Mouse (Mus musculus): ENCODE data around the gene Aldh3a1.
"Not testable (repeated sequence)": the region's sequence is repeated elsewhere in the genome, so short reads cannot be mapped to it uniquely, and the experiment has no call there.

Aldh3a1 gene

GRCm38 (mm10) chr11:61207487-61208246 lies at the start of gene Aldh3a1:
Gene Aldh3a1 (plus strand): TSS chr11:61207537.
- peak; percentile 23 for DNase-seq (ENCODE audit: low spot score)

- peak; percentile 68 for DNase-seq (ENCODE audit: low spot score)
Observed at GRCm38 (mm10) chr11:61158141-61158540, 49.2 kb upstream of the Aldh3a1 start.

GRCm38 (mm10) chr11:61159796-61160732 lies 47.3 kb upstream of the Aldh3a1 start:
- DNase-seq (ENCODE audit: low spot score) = no peak

- no peak for DNase-seq (ENCODE audit: low spot score)
Observed at GRCm38 (mm10) chr11:61161121-61161520, 46.2 kb upstream of the Aldh3a1 start.

- no peak for DNase-seq (ENCODE audit: low spot score)
Observed at GRCm38 (mm10) chr11:61162776-61163175, 44.6 kb upstream of the Aldh3a1 start.

- DNase-seq (ENCODE audit: low spot score) = no peak
Observed at GRCm38 (mm10) chr11:61163341-61163740, 44.0 kb upstream of the Aldh3a1 start.

GRCm38 (mm10) chr11:61164366-61164765 lies 43.0 kb upstream of the Aldh3a1 start:
- DNase-seq (ENCODE audit: low spot score) = no peak

- no peak for DNase-seq (ENCODE audit: low spot score)
Observed at GRCm38 (mm10) chr11:61164881-61165280, 42.5 kb upstream of the Aldh3a1 start.

GRCm38 (mm10) chr11:61170184-61170583 lies 37.2 kb upstream of the Aldh3a1 start:
- DNase-seq (ENCODE audit: low spot score) = no peak

GRCm38 (mm10) chr11:61173477-61173876 lies 33.9 kb upstream of the Aldh3a1 start:
- not testable (repeated sequence) for DNase-seq (ENCODE audit: low spot score)

GRCm38 (mm10) chr11:61174291-61174820 lies 33.0 kb upstream of the Aldh3a1 start:
- DNase-seq (ENCODE audit: low spot score) = peak; percentile 68

- peak; percentile 99 for DNase-seq (ENCODE audit: low spot score)
Observed at GRCm38 (mm10) chr11:61174821-61175658, 32.3 kb upstream of the Aldh3a1 start, which contains the start of gene Usp22. Gene Usp22 (minus strand): TSS chr11:61175055.

GRCm38 (mm10) chr11:61175778-61176177 lies 31.6 kb upstream of the Aldh3a1 start:
- DNase-seq (ENCODE audit: low spot score) = no peak

- no peak for DNase-seq (ENCODE audit: low spot score)
Observed at GRCm38 (mm10) chr11:61176321-61176720, 31.0 kb upstream of the Aldh3a1 start.

GRCm38 (mm10) chr11:61180361-61180760 lies 27.0 kb upstream of the Aldh3a1 start:
- DNase-seq (ENCODE audit: low spot score) = peak; percentile 28

GRCm38 (mm10) chr11:61181624-61182023 lies 25.7 kb upstream of the Aldh3a1 start:
- DNase-seq (ENCODE audit: low spot score) = no peak

GRCm38 (mm10) chr11:61183820-61184219 lies 23.5 kb upstream of the Aldh3a1 start:
- DNase-seq (ENCODE audit: low spot score) = no peak

GRCm38 (mm10) chr11:61190776-61191175 lies 16.6 kb upstream of the Aldh3a1 start:
- DNase-seq (ENCODE audit: low spot score) = no peak

- DNase-seq (ENCODE audit: low spot score) = not testable (repeated sequence)
Observed at GRCm38 (mm10) chr11:61192123-61192522, 15.2 kb upstream of the Aldh3a1 start.

GRCm38 (mm10) chr11:61192779-61193178 lies 14.6 kb upstream of the Aldh3a1 start:
- DNase-seq (ENCODE audit: low spot score) = no peak

GRCm38 (mm10) chr11:61193392-61193791 lies 13.9 kb upstream of the Aldh3a1 start:
- DNase-seq (ENCODE audit: low spot score) = peak; percentile 82
